Mouse (Mus musculus) frontal cortex, postnatal 14 days (tissue): ENCODE data around the gene Bbs10.

Experiments
- DNase-seq, 2 experiments: peaks; one replicate each; pipeline ENCODE4 v3.0.0; 2022; ENCODE audit warnings: low spot score in 2 of 2

Gene Bbs10

GRCm38 (mm10) chr10:111327957-111328356 is 29.5 kb downstream of the Bbs10 start:
- no peak for DNase-seq

GRCm38 (mm10) chr10:111329326-111329725 is 30.8 kb downstream of the Bbs10 start:
- DNase-seq: no peak

GRCm38 (mm10) chr10:111334902-111335301 is 36.4 kb downstream of the Bbs10 start:
- no peak for DNase-seq

GRCm38 (mm10) chr10:111335517-111336352 is 37.3 kb downstream of the Bbs10 start:
- DNase-seq: no peak

GRCm38 (mm10) chr10:111336353-111336713 is 37.9 kb downstream of the Bbs10 start:
- DNase-seq: no peak

- no peak for DNase-seq
These were observed 40.8 kb downstream of the Bbs10 start for GRCm38 (mm10) chr10:111339296-111339695.

- DNase-seq: no peak
These were observed 43.3 kb downstream of the Bbs10 start for GRCm38 (mm10) chr10:111341761-111342160.

- no peak for DNase-seq
These were observed 45.1 kb downstream of the Bbs10 start for GRCm38 (mm10) chr10:111343555-111343954.

- no peak for DNase-seq
These were observed 49.8 kb downstream of the Bbs10 start for GRCm38 (mm10) chr10:111348263-111348662.
